Mouse (Mus musculus): ENCODE measurements around the gene Olfr1080. TPM values are rescaled to one million over a fixed set of nuclear protein-coding genes. Genes with fewer than 3 reads are reported as not detected.
"Not testable (repeated sequence)": the region's sequence is repeated elsewhere in the genome, so short reads cannot be mapped to it uniquely, and the experiment has no call there.

The Olfr1080 gene
- not detected in 2 replicates for polyA plus RNA-seq (2016; fragmentation: Nextera tagmentation; extraction: Ambion mirVana)

DNA sequence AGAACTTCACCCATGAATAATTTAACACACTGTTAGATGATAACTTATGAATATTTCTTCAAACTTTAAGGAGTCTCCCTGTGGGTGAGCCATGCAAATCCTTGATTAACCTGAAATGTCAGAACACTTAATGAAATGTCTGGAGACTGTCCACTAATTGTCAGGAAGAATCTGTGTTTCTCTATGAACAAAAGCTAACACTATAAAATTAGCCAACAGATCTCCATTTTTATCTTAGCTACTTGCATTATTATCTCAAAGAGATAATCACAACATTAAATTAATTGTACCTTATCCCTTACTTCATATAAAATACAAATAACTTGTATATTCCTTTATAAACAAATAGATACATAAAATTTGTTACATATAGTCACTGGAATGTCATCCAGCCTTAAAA, at the start of gene Olfr1080:
TSS of gene Olfr1080 (minus strand) at position 101 of the 400 bp plus-strand sequence.
- H3K4me2 ChIP-seq; H3K4me1 ChIP-seq; H3K27me3 ChIP-seq; H3K9ac ChIP-seq; ATAC-seq (ENCODE audit: low FRiP score); H3K4me3 ChIP-seq (replicated peaks); H3K27ac ChIP-seq; H3K9me3 ChIP-seq; H3K36me3 ChIP-seq (replicated peaks): not testable (repeated sequence)

- not testable (repeated sequence) for ATAC-seq (ENCODE audit: low FRiP score); H3K4me3 ChIP-seq (replicated peaks); H3K4me1 ChIP-seq; H3K27me3 ChIP-seq; H3K36me3 ChIP-seq (replicated peaks); H3K27ac ChIP-seq; H3K9ac ChIP-seq; H3K4me2 ChIP-seq; H3K9me3 ChIP-seq
- WGBS = 64% methylated on average over 1 of the region's 1 CpGs
Observed at GRCm38 (mm10) chr2:86598866-86599265, 40.8 kb upstream of the Olfr1080 start, which contains the start of gene Olfr1082. TSS of gene Olfr1082 (minus strand) at chr2:86598966.

DNA sequence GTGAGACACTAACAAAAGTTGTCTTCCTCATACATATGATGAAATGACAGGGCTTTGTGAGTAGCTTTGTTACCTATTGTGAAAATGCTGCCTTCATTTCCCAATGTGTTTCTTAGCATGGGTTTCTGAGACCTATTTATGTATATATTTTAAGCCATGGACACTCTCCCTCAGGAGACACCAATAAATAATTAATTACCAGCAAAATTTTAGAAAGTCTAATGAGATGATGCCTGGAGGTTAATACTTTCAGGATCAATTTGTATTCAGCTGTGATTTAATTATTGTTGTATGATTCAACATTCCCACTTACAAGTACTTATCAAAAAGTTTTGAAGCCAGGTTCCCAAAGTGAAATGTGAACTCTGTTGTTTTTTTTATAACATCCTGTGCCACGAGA, 15.7 kb downstream of the Olfr1080 start, which contains the start of gene Olfr1079:
TSS of gene Olfr1079 (minus strand) at position 101 of the 400 bp plus-strand sequence.
- no peak for ATAC-seq (ENCODE audit: low FRiP score)
- no peaks in the 10 kb centered on the region for H3K9me3 ChIP-seq
- no peak within 1 kb of the TSS for H3K4me2 ChIP-seq
- no peak within 1 kb of the TSS for H3K27ac ChIP-seq
- no peaks in the 10 kb centered on the region for H3K27me3 ChIP-seq
- H3K9ac ChIP-seq = no peak within 1 kb of the TSS
- no peaks in the 10 kb centered on the region for H3K36me3 ChIP-seq (replicated peaks)
- H3K4me3 ChIP-seq (replicated peaks) = no peak within 1 kb of the TSS
- WGBS = 63% methylated on average over 1 of the region's 1 CpGs
- no peaks in the 10 kb centered on the region for H3K4me1 ChIP-seq

GRCm38 (mm10) chr2:86530991-86531390, 27.0 kb downstream of the Olfr1080 start:
- H3K27ac ChIP-seq = no peak overlapping the region
- no peak overlapping the region for H3K4me2 ChIP-seq
- 67% methylated on average over 1 of the region's 1 CpGs for WGBS
- ATAC-seq (ENCODE audit: low FRiP score) = no peak
- no peak overlapping the region for H3K4me3 ChIP-seq (replicated peaks)
- no peaks in the 10 kb centered on the region for H3K4me1 ChIP-seq
- H3K9me3 ChIP-seq = no peaks in the 10 kb centered on the region
- no peaks in the 10 kb centered on the region for H3K27me3 ChIP-seq
- H3K36me3 ChIP-seq (replicated peaks) = no peaks in the 10 kb centered on the region
- H3K9ac ChIP-seq = no peak overlapping the region

- no peak within 1 kb of the TSS for H3K4me3 ChIP-seq (replicated peaks)
- H3K27me3 ChIP-seq = no peaks in the 10 kb centered on the region
- 70% methylated on average over 1 of the region's 1 CpGs for WGBS
- H3K9me3 ChIP-seq = no peaks in the 10 kb centered on the region
- H3K27ac ChIP-seq = no peak within 1 kb of the TSS
- ATAC-seq (ENCODE audit: low FRiP score) = no peak
- no peaks in the 10 kb centered on the region for H3K36me3 ChIP-seq (replicated peaks)
- no peaks in the 10 kb centered on the region for H3K4me1 ChIP-seq
- H3K9ac ChIP-seq = no peak within 1 kb of the TSS
- no peak within 1 kb of the TSS for H3K4me2 ChIP-seq
Observed at GRCm38 (mm10) chr2:86508161-86508560, 49.9 kb downstream of the Olfr1080 start, which contains the start of gene Olfr1076. TSS of gene Olfr1076 (plus strand) at chr2:86508461.

Other genes starting within 250 kb of the Olfr1080 start
- gene Olfr1053, start 243.0 kb downstream of the Olfr1080 start, polyA plus RNA-seq (2016; fragmentation: Nextera tagmentation; extraction: Ambion mirVana) = not detected in 2 replicates
- gene Olfr1054, start 222.8 kb downstream of the Olfr1080 start, polyA plus RNA-seq (2016; fragmentation: Nextera tagmentation; extraction: Ambion mirVana) = not detected in 2 replicates
- gene Olfr1055, start 208.0 kb downstream of the Olfr1080 start, polyA plus RNA-seq (2016; fragmentation: Nextera tagmentation; extraction: Ambion mirVana) = not detected in 2 replicates
- gene Olfr1056, start 195.8 kb downstream of the Olfr1080 start, polyA plus RNA-seq (2016; fragmentation: Nextera tagmentation; extraction: Ambion mirVana) = not detected in 2 replicates
- not detected in 2 replicates for gene Olfr1057, start 179.8 kb downstream of the Olfr1080 start, polyA plus RNA-seq (2016; fragmentation: Nextera tagmentation; extraction: Ambion mirVana)
- gene Olfr1058, start 169.7 kb downstream of the Olfr1080 start, polyA plus RNA-seq (2016; fragmentation: Nextera tagmentation; extraction: Ambion mirVana) = not detected in 2 replicates
- not detected in 2 replicates for gene Olfr1061, start 144.2 kb downstream of the Olfr1080 start, polyA plus RNA-seq (2016; fragmentation: Nextera tagmentation; extraction: Ambion mirVana)
- not detected in 2 replicates for gene Olfr1062, start 131.5 kb downstream of the Olfr1080 start, polyA plus RNA-seq (2016; fragmentation: Nextera tagmentation; extraction: Ambion mirVana)
- not detected in 2 replicates for gene Olfr1065, start 107.6 kb downstream of the Olfr1080 start, polyA plus RNA-seq (2016; fragmentation: Nextera tagmentation; extraction: Ambion mirVana)
- not detected in 2 replicates for gene Olfr1066, start 102.0 kb downstream of the Olfr1080 start, polyA plus RNA-seq (2016; fragmentation: Nextera tagmentation; extraction: Ambion mirVana)
- gene Olfr228, start 70.8 kb downstream of the Olfr1080 start, polyA plus RNA-seq (2016; fragmentation: Nextera tagmentation; extraction: Ambion mirVana) = not detected in 2 replicates
- gene Olfr1076, start 49.8 kb downstream of the Olfr1080 start, polyA plus RNA-seq (2016; fragmentation: Nextera tagmentation; extraction: Ambion mirVana) = not detected in 2 replicates
- gene Olfr1079, start 15.8 kb downstream of the Olfr1080 start, polyA plus RNA-seq (2016; fragmentation: Nextera tagmentation; extraction: Ambion mirVana) = not detected in 2 replicates
- not detected in 2 replicates for gene Olfr1082, start 40.7 kb upstream of the Olfr1080 start, polyA plus RNA-seq (2016; fragmentation: Nextera tagmentation; extraction: Ambion mirVana)
- gene Olfr1084, start 81.5 kb upstream of the Olfr1080 start, polyA plus RNA-seq (2016; fragmentation: Nextera tagmentation; extraction: Ambion mirVana) = not detected in 2 replicates
- gene Olfr1085, start 103.8 kb upstream of the Olfr1080 start, polyA plus RNA-seq (2016; fragmentation: Nextera tagmentation; extraction: Ambion mirVana) = not detected in 2 replicates
- gene Olfr1086, start 121.9 kb upstream of the Olfr1080 start, polyA plus RNA-seq (2016; fragmentation: Nextera tagmentation; extraction: Ambion mirVana) = not detected in 2 replicates
- gene Olfr1087, start 140.2 kb upstream of the Olfr1080 start, polyA plus RNA-seq (2016; fragmentation: Nextera tagmentation; extraction: Ambion mirVana) = not detected in 2 replicates
- not detected in 2 replicates for gene Olfr1089, start 175.5 kb upstream of the Olfr1080 start, polyA plus RNA-seq (2016; fragmentation: Nextera tagmentation; extraction: Ambion mirVana)
- not detected in 2 replicates for gene Olfr1090, start 200.8 kb upstream of the Olfr1080 start, polyA plus RNA-seq (2016; fragmentation: Nextera tagmentation; extraction: Ambion mirVana)
- gene Olfr1093, start 224.2 kb upstream of the Olfr1080 start, polyA plus RNA-seq (2016; fragmentation: Nextera tagmentation; extraction: Ambion mirVana) = not detected in 2 replicates